Mouse (Mus musculus) CD4-positive, CD25-positive, alpha-beta regulatory T cell, adult 9 weeks (primary cell): Measurements from ENCODE around the gene Gm44502. TPM values are rescaled to one million over a fixed set of nuclear protein-coding genes. Genes with fewer than 3 reads are reported as not detected.

Experiments used
- polyA plus RNA-seq: library from polyadenylated mRNA; unstranded; fragments of 100-300 nt; shearing (Covaris generic); gene quantifications from one replicate; pipeline ENCODE4 v1.2.1, GENCODE M21; 2017

Gm44502 gene
- polyA plus RNA-seq = not detected

GRCm38 (mm10) chr15:89429352-89430221, at the start of gene Gm44502, which contains the start of the genes C730034F03Rik and Chkb:
TSS of gene Gm44502 (minus strand) at chr15:89429696.
TSS of gene C730034F03Rik (plus strand) at chr15:89429589.
TSS of gene Chkb (minus strand) at chr15:89429908.

GRCm38 (mm10) chr15:89477091-89477491, 47.6 kb upstream of the Gm44502 start, which contains the start of gene Arsa:
TSS of gene Arsa (minus strand) at chr15:89477425.

GRCm38 (mm10) chr15:89453865-89454478, 24.5 kb upstream of the Gm44502 start, which contains the start of gene Mapk8ip2:
TSS of gene Mapk8ip2 (plus strand) at chr15:89453913.

GRCm38 (mm10) chr15:89425711-89426121, 3.8 kb downstream of the Gm44502 start, which contains the start of gene Cpt1b:
TSS of gene Cpt1b (minus strand) at chr15:89425863.

GRCm38 (mm10) chr15:89410118-89410517, 19.4 kb downstream of the Gm44502 start, which contains the start of gene Syce3:
TSS of gene Syce3 (minus strand) at chr15:89410503.

GRCm38 (mm10) chr15:89384617-89385016, 44.9 kb downstream of the Gm44502 start, which contains the start of gene Klhdc7b:
TSS of gene Klhdc7b (plus strand) at chr15:89384917.

GRCm38 (mm10) chr15:89378831-89379401, 50.6 kb downstream of the Gm44502 start, which contains the start of gene Odf3b:
TSS of gene Odf3b (minus strand) at chr15:89379282.

GRCm38 (mm10) chr15:89376957-89377356, 52.5 kb downstream of the Gm44502 start, which contains the start of gene Tymp:
TSS of gene Tymp (minus strand) at chr15:89377039.

GRCm38 (mm10) chr15:89373762-89374248, 55.7 kb downstream of the Gm44502 start, which contains the start of gene Sco2:
TSS of gene Sco2 (minus strand) at chr15:89373846.

Other genes starting within 250 kb of the Gm44502 start
- 4.4 TPM for gene Plxnb2, start 248.9 kb downstream of the Gm44502 start, polyA plus RNA-seq
- 30.5 TPM for gene Dennd6b, start 233.2 kb downstream of the Gm44502 start, polyA plus RNA-seq
- gene Ppp6r2, start 218.1 kb downstream of the Gm44502 start, polyA plus RNA-seq = 5.8 TPM
- gene Sbf1, start 114.4 kb downstream of the Gm44502 start, polyA plus RNA-seq = 66.9 TPM
- not detected for gene Adm2, start 107.0 kb downstream of the Gm44502 start, polyA plus RNA-seq
- not detected for gene Miox, start 95.3 kb downstream of the Gm44502 start, polyA plus RNA-seq
- 75.3 TPM for gene Lmf2, start 74.0 kb downstream of the Gm44502 start, polyA plus RNA-seq
- gene Ncaph2, start 74.0 kb downstream of the Gm44502 start, polyA plus RNA-seq = 203 TPM
- 6.0 TPM for gene Sco2, start 55.9 kb downstream of the Gm44502 start, polyA plus RNA-seq
- gene Tymp, start 52.7 kb downstream of the Gm44502 start, polyA plus RNA-seq = 0.57 TPM
- gene Odf3b, start 50.4 kb downstream of the Gm44502 start, polyA plus RNA-seq = 0.92 TPM
- 0.25 TPM for gene Klhdc7b, start 44.8 kb downstream of the Gm44502 start, polyA plus RNA-seq
- not detected for gene Syce3, start 19.2 kb downstream of the Gm44502 start, polyA plus RNA-seq
- gene Cpt1b, start 3.8 kb downstream of the Gm44502 start, polyA plus RNA-seq = 0.32 TPM
- gene C730034F03Rik, start 107 bp downstream of the Gm44502 start, polyA plus RNA-seq = 8.6 TPM
- gene Chkb, start 212 bp upstream of the Gm44502 start, polyA plus RNA-seq = 104 TPM
- gene Mapk8ip2, start 24.2 kb upstream of the Gm44502 start, polyA plus RNA-seq = 0.10 TPM
- gene Arsa, start 47.7 kb upstream of the Gm44502 start, polyA plus RNA-seq = 27.1 TPM
- not detected for gene Shank3, start 69.9 kb upstream of the Gm44502 start, polyA plus RNA-seq
- not detected for gene Acr, start 138.6 kb upstream of the Gm44502 start, polyA plus RNA-seq
- gene Rabl2, start 162.2 kb upstream of the Gm44502 start, polyA plus RNA-seq = 1.5 TPM